Mouse (Mus musculus): ENCODE measurements around the gene Pde4d.
A peak's percentile ranks its signal among the peaks of the same experiment; 100 is the strongest.

Pde4d gene

GRCm38 (mm10) chr13:109752236-109752863, 1302.6 kb downstream of the Pde4d start:
- DNase-seq (ENCODE audit: low read depth, low spot score) = no peak

GRCm38 (mm10) chr13:109756854-109757253, 1307.1 kb downstream of the Pde4d start:
- no peak for DNase-seq (ENCODE audit: low read depth, low spot score)

- DNase-seq (ENCODE audit: low read depth, low spot score) = no peak
Measured at GRCm38 (mm10) chr13:109759201-109759600, 1309.5 kb downstream of the Pde4d start.

- DNase-seq (ENCODE audit: low read depth, low spot score) = no peak
Measured at GRCm38 (mm10) chr13:109761081-109761480, 1311.3 kb downstream of the Pde4d start.

- peak; percentile 22 for DNase-seq (ENCODE audit: low read depth, low spot score)
Measured at GRCm38 (mm10) chr13:109774791-109775190, 1325.0 kb downstream of the Pde4d start.

GRCm38 (mm10) chr13:109775197-109775596, 1325.4 kb downstream of the Pde4d start:
- peak; percentile 76 for DNase-seq (ENCODE audit: low read depth, low spot score)

GRCm38 (mm10) chr13:109776116-109776515, 1326.4 kb downstream of the Pde4d start:
- peak; percentile 96 for DNase-seq (ENCODE audit: low read depth, low spot score)

GRCm38 (mm10) chr13:109776995-109777394, 1327.2 kb downstream of the Pde4d start:
- DNase-seq (ENCODE audit: low read depth, low spot score) = peak; percentile 73

- peak; percentile 29 for DNase-seq (ENCODE audit: low read depth, low spot score)
Measured at GRCm38 (mm10) chr13:109777441-109777840, 1327.7 kb downstream of the Pde4d start.

- DNase-seq (ENCODE audit: low read depth, low spot score) = peak; percentile 89
Measured at GRCm38 (mm10) chr13:109778297-109778835, 1328.6 kb downstream of the Pde4d start.

- no peak for DNase-seq (ENCODE audit: low read depth, low spot score)
Measured at GRCm38 (mm10) chr13:109781466-109781865, 1331.7 kb downstream of the Pde4d start.

GRCm38 (mm10) chr13:109788604-109789003, 1338.9 kb downstream of the Pde4d start:
- no peak for DNase-seq (ENCODE audit: low read depth, low spot score)

GRCm38 (mm10) chr13:109789151-109789550, 1339.4 kb downstream of the Pde4d start:
- DNase-seq (ENCODE audit: low read depth, low spot score) = no peak

GRCm38 (mm10) chr13:109790045-109790715, 1340.4 kb downstream of the Pde4d start:
- DNase-seq (ENCODE audit: low read depth, low spot score) = no peak

GRCm38 (mm10) chr13:109793918-109794317, 1344.2 kb downstream of the Pde4d start:
- no peak for DNase-seq (ENCODE audit: low read depth, low spot score)

- no peak for DNase-seq (ENCODE audit: low read depth, low spot score)
Measured at GRCm38 (mm10) chr13:109798651-109799050, 1348.9 kb downstream of the Pde4d start.

GRCm38 (mm10) chr13:109802201-109802600, 1352.5 kb downstream of the Pde4d start:
- no peak for DNase-seq (ENCODE audit: low read depth, low spot score)

- no peak for DNase-seq (ENCODE audit: low read depth, low spot score)
Measured at GRCm38 (mm10) chr13:109806193-109806966, 1356.6 kb downstream of the Pde4d start.

GRCm38 (mm10) chr13:109807036-109807435, 1357.3 kb downstream of the Pde4d start:
- DNase-seq (ENCODE audit: low read depth, low spot score) = no peak

GRCm38 (mm10) chr13:109807446-109807845, 1357.7 kb downstream of the Pde4d start:
- DNase-seq (ENCODE audit: low read depth, low spot score) = no peak

- no peak for DNase-seq (ENCODE audit: low read depth, low spot score)
Measured at GRCm38 (mm10) chr13:109808039-109808438, 1358.3 kb downstream of the Pde4d start.

- no peak for DNase-seq (ENCODE audit: low read depth, low spot score)
Measured at GRCm38 (mm10) chr13:109808946-109809345, 1359.2 kb downstream of the Pde4d start.
